Mouse (Mus musculus) ovary, postnatal 36 days (tissue): ENCODE results near the gene Dnm3.

Experiments
- DNase-seq: peaks from one replicate; pipeline ENCODE4 v3.0.0; 2022; ENCODE audit warnings: low spot score, mixed read lengths

Gene Dnm3

DNA sequence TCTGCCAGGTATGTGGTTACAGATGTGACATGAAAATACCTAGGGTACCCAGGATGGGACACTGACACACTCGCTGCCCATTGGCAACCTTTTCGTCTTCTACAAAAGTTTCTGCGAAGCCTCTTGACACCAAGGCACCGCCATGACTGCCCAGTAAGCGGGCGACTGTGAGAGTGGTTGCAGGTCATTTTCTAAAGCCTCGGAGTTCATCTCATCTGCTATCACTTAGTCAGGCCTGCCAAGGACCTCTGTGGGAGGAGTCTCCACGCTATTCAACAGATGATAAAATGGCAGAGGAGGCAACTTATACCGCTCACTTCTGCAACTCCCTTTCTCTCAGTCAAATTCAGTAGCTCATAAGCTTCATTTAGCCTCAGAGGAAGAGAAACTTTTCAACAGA lies 268.8 kb downstream of the Dnm3 start:
- DNase-seq = no peak

DNA sequence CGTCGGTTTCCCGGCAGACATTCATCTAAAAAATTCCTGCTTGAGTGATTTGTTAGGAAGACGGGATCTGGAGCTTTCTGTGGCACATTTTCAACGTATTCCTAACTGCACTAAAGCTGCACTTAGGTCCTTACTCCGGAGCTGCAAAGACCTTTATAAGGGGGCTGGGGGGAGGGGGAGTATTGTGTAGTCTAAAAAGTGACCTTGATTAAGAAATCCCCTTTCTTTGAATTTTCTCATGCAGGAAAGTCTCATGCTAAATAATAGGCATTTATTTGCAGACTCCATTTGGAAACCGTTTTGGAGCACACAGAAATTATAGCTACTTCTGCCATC lies 270.2 kb downstream of the Dnm3 start:
- no peak for DNase-seq

DNA sequence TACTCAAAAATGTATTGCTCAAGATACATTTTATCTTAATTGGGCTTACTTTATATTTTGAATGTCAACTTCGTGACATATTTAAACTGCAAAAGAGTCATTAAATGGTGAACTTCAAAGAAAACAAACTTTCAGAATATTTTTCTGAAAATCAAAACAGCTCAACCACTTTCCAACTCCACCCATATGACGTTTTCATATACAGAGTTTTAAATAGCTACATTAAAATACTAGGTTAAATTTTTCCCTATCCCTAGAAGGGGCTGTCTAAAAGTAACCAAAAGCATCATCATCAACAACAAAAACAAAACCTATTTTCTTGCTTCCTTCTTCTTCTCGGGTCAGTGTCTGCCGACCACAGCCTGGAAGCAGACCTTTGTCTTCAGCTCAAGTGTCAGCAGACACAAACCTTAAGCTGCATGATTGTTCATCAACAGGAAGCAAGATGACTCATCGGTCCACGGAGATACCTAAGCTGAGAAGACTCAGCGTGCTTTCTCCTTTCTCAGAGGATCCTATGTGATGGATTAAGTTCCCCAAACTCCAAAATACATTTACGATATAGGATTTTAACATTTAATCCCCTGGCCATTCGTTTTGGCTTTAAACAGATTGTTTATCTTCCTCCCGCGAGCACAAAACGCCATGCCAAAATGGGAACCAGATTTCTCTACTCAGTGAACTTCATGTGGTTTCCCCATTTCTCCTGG lies 270.7 kb downstream of the Dnm3 start:
- no peak for DNase-seq

DNA sequence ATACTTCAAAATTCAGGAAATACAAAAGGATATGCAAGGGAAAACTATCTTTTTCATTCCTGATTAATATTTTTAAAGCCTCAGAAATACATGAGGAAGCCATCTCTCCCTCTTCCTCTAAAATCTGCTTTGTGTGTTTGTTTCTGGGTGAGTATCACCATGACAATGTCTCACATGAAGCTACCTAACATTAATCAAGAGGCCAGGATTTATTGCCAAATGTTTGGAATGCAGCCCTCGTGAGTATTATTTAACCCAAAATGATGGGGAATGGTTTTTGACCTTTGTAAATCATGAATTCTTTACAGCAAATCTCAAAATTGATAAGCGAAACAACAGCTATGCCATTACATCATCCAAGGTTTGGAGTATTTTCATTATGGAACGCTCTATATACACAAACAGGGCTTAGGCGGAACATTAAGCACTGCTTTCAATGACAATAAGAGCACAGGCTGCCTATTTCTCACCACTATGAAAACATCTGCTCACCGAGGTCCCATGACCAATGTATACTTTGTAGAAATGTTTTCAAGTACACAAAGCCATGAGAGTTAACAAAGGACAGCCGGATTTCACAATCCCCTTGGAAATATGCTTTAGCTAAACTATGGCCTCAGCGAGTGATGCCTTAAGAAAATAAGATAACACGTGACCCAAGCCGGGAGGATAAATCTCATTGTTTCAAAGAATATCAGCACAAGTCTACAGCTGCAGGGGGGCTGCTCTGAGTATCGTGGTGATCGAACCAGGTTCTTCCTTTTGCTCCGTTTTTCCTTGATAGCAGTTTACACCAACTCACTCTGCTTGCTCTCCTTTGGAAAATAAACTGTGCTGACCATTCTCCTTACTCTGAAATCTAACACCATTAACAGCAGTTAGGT lies 275.1 kb downstream of the Dnm3 start:
- no peak for DNase-seq

DNA sequence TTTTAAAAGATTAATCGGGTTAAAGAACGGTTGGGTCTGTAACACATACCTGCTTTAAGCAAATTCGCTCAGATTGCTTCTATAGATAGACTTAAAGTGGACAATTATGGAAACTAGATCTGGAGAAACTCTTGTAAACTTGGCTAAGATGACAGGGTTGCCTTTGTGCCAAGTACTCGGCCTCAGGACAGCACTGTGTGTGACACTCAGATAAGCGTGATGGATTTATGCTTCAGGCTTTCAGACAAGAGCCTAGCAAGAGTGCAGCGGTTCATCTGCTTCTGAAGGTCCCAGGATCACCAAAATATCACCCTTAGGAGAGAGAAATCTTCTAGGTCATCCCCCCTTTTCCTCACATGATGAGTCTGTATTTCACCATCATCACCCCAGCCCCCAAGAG lies 277.4 kb downstream of the Dnm3 start:
- no peak for DNase-seq

DNA sequence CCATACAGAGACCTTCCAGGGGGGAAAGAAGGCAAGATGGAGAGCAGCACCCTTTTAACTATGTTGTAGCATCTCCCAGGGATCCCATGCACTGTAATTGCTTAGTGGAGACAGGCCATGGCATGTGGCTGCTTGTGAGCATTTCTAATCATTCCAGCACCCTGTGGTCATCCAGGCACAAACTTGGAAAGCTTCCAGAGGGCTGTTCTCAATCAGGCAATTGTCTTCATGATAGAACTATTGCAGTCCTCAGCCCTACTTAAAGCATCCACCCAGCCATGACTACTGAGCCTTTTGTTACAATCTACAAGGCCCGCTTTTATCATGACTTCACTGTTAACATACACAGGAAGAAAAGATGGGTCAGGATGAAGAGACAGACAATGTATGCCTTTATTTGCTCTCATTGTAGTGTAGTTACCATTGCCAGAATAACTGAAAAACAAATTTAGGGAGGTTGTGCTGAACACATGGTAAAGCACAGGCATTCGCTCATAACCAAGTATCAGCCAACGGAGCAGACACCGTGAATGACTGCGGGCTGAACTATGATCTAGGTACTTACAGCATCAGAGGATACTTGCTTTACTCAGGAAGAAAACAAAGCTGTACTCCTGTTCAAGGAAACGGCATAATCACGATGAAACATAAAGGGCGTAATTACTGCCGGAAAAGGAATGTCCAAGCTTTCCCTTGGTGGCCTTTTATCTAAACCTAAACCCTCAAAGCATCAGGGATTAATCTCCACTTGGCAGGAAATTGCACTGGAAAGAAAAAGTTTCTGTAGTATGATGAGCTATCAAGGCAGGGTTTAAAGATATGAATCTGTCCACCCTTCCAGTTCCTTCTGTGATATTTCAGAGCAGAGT lies 280.8 kb downstream of the Dnm3 start:
- DNase-seq = no peak

DNA sequence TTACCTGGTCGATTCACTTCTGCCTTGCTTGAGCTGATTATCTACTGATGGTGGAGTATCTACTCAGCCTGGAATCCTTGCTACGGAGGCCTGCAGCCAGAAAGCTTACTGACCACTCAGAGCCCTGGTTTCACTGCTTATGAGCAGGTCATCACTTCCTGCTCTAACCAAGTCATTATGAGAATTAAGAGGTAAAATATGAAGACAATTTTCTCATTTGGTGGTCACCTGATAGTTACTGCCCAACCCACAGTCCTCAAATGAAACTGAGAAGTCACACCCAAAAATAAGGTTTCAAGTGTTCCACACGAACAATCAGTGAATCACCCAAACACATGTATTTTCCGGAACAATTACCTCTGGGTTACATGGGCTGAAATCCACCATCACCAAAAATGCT lies 289.1 kb downstream of the Dnm3 start:
- DNase-seq = no peak

DNA sequence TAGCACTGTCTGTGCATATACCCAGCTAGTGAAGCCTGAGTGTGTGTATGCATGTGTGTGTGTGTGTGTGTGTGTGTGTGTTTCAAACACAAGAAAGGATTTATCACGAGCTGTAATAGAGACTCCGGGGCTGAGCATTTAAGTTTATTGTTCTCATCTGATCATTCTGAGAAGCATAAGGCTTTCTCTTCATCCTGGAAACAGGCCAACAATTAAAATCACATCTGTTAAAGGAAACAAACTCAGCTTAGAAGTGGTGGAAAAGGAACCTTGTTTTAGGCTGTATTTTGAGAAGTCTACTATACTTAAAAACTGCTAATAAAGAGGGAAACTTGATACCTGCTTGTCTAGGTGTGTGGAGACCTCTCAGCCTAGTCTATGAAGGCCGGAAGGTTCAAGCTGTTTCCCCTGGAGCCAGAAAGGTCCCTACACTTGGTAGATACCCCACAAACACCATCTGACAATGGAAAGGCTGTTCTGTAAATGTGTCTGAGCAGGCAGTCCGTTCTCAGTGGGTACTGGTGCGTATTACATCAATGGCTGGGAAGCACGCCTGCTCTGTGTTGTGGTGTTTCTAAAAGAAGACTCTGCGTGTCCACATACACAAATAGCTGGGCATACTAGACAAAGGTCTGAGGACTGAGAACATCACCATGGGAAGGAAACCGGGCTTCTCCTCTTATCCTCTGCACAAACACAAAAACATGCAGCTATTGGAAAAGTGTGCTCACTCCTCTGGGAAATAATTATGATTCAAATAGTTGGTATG lies 290.3 kb downstream of the Dnm3 start:
- DNase-seq = no peak

DNA sequence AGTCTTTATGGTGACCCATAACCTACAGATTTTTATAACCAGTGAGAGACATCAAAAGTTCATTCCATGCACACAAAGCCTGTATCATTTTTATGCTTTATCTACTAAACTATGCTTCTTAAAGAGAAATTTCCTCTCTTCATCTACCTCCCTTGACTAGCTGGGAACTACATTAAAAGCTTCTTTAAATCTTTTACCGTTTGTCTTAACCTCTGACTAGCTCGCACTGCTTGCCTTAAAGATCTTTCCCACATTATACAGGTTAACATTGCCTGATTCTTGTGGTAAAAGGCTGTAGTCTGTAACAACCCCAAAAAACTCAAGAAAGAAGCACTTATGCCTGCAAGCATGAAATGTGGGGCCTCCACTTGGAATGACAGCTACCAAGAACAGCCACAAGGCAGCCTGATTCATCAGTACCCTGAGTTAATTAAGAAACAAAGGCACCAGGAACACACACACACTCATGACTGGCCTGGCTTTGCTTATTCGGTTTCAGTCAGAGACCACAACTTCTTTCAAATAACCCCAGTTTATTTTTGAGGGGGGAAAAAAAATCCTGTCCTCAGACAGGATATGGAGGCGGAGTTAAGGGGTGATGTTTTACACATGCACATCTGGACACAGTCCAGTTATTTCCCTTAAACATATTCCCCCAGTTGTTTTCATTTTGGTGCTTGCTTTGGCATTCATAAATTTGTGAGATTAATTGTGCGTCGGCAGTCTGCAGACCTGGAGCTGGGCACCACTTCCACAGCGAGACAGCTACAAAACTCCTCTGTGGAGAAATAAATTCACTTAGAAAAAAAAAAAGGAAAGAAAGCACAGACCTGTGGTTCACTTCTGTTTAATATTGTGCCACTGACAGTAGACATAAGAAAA lies 291.1 kb downstream of the Dnm3 start:
- no peak for DNase-seq

DNA sequence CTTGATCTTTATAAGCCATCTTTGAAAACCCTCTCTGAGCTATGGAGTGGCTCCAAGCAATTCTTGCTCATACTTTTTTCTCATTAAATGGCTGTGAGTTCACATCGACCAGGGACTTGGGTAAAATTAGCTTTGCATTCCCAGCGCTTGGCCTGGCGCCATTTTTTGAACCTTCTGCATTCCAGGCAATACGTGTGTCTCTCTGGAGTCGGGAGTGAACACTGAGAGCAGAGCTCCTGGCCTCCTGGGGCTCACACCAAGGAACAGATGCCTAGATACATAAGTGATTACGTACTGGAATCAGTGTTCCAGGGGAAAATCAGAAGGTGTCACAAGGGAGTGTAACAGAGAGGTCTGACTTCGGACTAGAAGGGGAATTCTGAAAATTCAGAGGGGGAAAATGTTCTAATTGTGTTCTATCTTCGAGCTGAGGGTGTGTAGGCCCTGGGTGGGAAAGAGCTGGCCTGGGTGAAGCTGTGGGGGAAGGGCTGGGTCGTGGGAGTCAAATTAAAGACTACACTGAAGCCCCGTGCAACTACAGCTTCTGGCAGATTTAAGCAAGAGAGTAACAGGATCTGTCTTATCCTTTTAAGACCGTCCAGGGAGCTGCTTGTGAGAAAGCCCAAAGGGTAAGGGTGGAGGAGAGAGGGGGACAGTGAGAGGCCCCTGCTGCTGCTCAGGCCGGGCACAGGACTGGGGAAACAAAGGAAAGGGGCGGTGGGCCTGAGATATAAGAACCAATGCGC lies 293.7 kb downstream of the Dnm3 start:
- DNase-seq = no peak

DNA sequence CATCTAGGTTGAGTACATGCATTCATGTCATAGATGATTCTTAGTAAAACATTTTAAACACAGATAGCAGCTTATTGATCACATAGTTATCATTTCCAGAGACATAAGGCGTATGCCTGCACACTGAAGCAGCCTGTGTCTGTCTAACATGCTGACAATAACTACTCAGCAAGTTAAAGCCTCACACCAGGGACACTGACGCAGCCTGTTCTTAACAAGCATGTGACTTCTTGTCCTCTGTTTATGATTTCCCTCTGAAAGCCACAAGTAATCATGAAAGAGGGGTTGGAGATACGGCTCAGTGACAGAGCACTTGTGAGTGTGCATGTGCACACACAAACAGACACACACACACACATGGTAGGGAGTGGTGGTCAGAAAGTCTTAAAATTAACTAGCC lies 294.4 kb downstream of the Dnm3 start:
- no peak for DNase-seq

DNA sequence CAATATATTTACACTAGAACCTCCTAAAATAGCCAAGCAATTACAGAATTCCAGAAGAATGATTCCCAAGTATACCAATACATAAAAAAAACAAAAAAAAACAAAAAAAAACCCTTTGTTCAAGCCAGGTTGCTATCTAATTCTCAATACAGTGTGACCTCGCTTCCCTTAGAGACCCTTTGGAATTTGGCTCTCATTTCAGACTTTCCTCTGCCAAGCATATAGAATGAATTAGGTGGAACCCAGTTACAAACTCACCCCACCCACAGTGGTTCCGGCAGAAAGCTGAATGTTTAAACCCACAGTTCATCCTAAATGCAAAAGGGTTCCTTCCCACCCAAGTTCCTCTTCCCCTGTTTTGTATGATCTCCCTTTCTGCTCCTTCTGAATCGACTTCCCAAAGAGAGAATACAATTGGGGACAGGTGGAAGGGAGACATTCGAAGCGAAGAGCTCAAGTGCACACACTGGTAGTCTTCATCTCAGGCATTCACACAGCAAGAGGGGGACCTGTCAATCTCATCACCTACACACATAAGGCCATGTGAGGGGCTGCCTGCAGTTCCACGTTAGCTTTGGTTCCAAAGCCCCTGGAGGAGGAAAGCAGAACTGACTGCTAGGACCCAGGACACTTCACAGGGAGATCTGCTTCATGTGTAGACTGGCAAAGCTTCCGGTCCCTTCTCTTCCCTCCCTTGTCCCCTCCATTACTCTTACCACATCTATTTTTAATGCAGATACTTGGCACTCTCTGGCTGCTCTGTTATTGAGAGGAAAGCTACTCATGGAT lies 296.5 kb downstream of the Dnm3 start:
- no peak for DNase-seq

DNA sequence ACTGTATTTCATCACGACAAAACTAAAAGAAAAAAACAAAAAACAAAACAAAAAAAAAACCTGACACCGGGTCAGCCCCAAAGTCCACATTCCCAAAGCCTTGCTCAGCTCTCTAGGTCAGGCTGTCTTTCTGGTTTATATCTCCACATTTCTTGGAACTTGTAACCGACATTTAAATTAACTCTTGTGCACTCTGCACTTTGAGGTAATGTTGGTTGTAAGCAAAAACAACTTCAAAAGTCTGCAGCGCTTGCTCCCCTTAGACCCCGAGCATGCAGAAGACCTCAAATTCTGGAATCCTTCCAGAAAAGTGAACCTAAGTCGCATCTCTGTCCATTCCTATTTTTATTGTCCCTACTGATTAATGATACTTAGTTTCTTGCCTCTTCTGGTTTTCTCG lies 297.4 kb downstream of the Dnm3 start:
- DNase-seq = no peak

DNA sequence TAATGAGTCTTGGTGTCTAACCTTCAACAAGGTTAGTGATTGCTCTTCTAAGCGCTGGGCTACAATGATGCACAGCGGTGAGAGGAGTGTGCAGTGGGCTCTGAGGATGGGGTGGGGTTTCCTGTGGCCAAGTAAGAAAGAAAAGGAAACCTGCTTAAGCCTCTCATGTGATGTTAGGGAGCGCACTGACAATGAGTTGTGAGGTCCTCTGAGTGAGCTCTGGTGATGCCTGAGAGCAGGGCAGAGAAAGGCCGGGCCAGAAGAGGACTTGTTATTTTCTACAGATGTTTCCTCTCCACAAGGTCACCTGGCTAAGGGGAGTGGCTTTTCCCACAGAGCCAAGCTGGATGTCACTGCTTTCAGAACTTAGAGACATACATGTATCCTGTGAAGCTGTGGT lies 298.4 kb downstream of the Dnm3 start:
- no peak for DNase-seq

DNA sequence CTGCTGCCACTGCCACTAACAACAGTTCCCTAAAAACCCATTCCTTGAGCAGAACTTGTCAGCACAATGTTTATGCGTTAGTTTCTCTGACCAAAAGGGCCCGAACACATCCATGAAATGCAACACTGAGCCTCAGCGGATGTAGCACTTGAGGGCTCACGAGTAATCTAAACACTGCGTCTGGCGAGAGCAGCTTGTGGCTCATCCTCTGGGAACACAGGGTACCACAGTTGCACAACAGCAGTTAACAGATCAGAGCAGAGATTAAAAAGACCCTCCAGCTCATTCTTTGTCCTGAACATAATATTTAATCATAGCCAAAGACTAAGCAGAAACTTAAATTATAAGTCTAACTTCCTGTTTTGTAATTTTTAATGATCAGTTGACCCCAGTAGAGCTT lies 305.0 kb downstream of the Dnm3 start:
- DNase-seq = no peak

DNA sequence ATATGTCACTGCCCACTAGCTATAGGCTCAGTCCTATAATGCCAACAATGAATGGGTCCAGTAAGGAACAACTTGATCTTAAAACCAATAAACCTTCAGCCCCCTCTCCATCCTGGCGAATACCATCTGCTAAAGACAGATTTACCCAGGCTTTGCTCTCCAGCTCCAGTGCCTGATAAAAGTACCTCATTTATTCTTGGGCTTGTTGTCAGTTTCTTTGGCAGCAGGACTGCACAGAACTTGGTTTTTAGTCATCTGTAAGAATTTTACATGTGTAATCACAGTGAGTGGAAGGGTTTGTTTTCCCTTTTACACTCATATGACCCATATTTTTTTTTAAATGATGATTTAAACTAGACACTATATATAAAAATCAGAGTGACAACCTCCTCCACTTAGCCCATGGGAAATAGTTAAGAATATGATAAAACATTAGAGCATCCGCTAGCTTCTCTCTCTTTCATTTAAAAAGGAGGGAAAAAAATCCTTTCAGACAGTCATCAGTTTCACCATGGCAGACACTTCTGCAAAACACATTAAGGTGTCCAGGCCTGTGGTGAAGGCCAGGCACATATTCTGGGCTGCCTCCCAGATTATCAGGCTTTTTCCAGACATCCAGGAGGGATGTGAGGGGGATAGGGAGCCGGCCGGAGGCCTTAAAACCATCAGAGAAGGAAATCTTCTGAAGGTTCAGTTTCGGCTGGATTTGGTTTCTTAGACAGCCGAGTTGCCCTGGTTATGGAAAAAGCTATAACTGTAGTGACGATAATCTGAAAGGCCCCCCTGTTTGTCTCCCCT lies 313.9 kb downstream of the Dnm3 start:
- no peak for DNase-seq

DNA sequence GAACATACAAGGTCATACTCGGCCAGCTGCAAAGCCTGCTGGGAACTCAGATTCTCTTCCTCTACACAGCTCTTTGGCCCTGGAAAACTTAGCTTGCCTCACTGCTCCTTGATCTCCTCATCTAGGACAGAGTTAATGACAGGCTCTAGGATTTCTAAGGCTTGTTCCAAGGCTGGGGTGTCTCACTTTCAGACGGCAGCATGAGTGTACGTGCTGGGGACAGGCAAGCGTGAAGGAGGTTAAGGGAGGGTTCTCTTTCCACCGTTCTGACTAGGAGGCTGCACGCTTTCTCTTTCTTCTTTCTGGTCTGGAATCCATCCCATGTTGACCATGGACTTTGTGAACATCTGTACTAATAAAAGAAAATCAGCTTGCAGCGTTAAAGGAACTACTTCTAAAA lies 315.2 kb downstream of the Dnm3 start:
- no peak for DNase-seq

DNA sequence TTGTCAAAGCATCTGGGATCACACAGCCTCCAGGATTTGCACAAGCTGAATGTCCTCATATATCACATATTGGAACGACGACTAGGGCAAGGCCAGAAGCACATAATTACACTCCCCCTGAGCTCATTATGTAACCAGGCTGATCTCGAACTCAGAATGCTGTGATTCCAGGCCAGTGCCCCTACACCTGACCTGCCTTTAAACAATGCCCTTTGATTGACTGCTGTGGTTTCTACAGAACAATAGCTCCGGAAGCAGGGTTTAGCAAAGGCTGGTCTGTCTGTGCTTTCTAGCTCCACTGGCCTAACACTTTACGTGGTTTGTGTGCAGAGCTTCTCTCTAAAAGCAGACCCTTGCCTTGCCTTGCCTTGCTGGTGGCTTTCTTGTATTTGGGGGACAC lies 315.6 kb downstream of the Dnm3 start:
- DNase-seq = no peak

DNA sequence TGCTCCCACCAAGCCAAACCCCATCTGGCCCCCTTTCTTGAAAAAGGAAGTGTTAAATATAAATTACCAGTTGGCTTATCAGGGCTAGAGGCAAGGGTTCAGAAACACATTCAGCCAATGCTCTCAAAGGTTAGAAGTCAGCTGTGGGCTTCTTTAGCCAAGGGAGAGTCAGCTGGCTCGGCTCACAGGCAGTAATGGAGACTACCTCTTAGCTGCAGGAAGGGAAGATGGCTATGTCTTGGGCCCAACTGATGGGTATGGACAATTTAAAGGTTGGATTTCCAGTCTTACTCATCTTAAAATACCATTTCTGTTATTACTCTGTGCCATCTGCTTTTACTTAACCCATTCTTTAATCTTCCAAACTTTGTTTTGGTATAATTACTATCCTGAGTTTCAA lies 317.1 kb downstream of the Dnm3 start:
- DNase-seq = no peak
